In the genomic region with DNA sequence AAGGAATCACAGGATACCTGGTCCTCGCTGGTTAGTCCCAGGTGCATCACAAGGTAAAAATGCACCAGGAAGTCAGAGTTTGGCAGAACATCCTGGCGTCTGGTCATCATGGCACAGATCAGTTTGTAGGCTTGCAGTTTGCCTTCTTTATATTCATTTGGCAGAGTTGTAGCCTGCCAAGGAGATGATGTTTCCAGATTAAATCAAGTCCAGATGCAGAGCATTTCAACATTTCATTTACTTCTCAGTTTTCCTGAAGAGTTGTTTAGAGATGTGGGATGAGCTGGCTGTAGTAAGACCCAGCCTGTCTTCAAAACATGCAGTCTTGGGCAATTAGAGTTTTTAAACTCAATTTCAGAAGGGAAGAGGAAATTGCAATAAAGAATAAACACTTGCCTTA, we compare ENCODE assay signal across 14 mouse cellular contexts.
"Had no signal": no experiment of that assay in that cellular context is flagged by ENCODE, and none has a peak within 500 bp of the region (broad histone marks: within the 10 kb centered on the region; RNA-seq: fewer than 3 reads in every experiment).

No protein-coding gene starts in this region.

- H3K4me1 ChIP-seq: liver, embryonic 13.5 days; lung, embryonic 15.5 days had no signal

- H3K27ac ChIP-seq: kidney, postnatal 0 days; layer of hippocampus, adult 2 months; left cerebral cortex, adult 2 months; liver, embryonic 13.5 days; lung, embryonic 15.5 days had no signal

- H3K4me3 ChIP-seq: layer of hippocampus, adult 2 months; left cerebral cortex, adult 2 months; liver, embryonic 13.5 days; lung, embryonic 15.5 days had no signal

- H3K9ac ChIP-seq: liver, embryonic 13.5 days; lung, embryonic 15.5 days had no signal

- H3K9me3 ChIP-seq: liver, embryonic 13.5 days; lung, embryonic 15.5 days had no signal

- H3K4me2 ChIP-seq: liver, embryonic 13.5 days; lung, embryonic 15.5 days; midbrain, embryonic 11.5 days had no signal

- H3K36me3 ChIP-seq: lung, embryonic 15.5 days had no signal

- DNase-seq: kidney, adult 2 months; kidney, postnatal 25 days; layer of hippocampus, adult 9-11 months; layer of hippocampus, postnatal 36 days; liver, embryonic 13.5 days; lung, postnatal 36 days; midbrain, embryonic 14.5 days; thymus, adult 18-20 months; thymus, postnatal 36 days had no signal

- H3K27me3 ChIP-seq: liver, embryonic 13.5 days; lung, embryonic 15.5 days had no signal
